Mouse (Mus musculus) liver, embryonic 12.5 days (tissue): ENCODE results near the gene Hist1h2ad. TPM values are rescaled to one million over a fixed set of nuclear protein-coding genes. Genes with fewer than 3 reads are reported as not detected.
"Not testable (repeated sequence)": the region's sequence is repeated elsewhere in the genome, so short reads cannot be mapped to it uniquely, and the experiment has no call there.

Experiments
- ATAC-seq: fragments of 200-750 bp; cut with Nextera tagmentation; 2 replicates; pipeline ENCODE4 v1.8.0; 2017; ENCODE audit warnings: moderate number of reproducible peaks, mild to moderate bottlenecking, moderate library complexity
- H3K27ac ChIP-seq: fragments of 300-500 bp; sonication (generic); 2 replicates; pipeline ENCODE4 v1.5.1; 2016; ENCODE audit warnings: mild to moderate bottlenecking
- H3K27me3 ChIP-seq: fragments of 300-500 bp; sonication (generic); replicated peaks from 2 replicates; pipeline ENCODE4 v1.6.1; 2016; ENCODE audit warnings: mild to moderate bottlenecking, moderate library complexity
- H3K36me3 ChIP-seq: fragments of 300-500 bp; sonication (generic); 2 replicates; pipeline ENCODE4 v1.6.1; 2016; ENCODE audit warnings: mild to moderate bottlenecking, moderate library complexity
- H3K4me1 ChIP-seq: fragments of 300-500 bp; sonication (generic); 2 replicates; pipeline ENCODE4 v1.6.1; 2016
- H3K4me2 ChIP-seq: fragments of 300-500 bp; sonication (generic); 2 replicates; pipeline ENCODE4 v1.6.1; 2016; ENCODE audit warnings: mild to moderate bottlenecking, moderate library complexity
- H3K4me3 ChIP-seq: fragments of 300-500 bp; sonication (generic); 2 replicates; pipeline ENCODE4 v1.5.1; 2016; ENCODE audit warnings: mild to moderate bottlenecking, moderate library complexity
- H3K9ac ChIP-seq: fragments of 300-500 bp; sonication (generic); 2 replicates; pipeline ENCODE4 v1.6.1; 2016; ENCODE audit warnings: mild to moderate bottlenecking, moderate library complexity
- H3K9me3 ChIP-seq: fragments of 300-500 bp; sonication (generic); replicated peaks from 2 replicates; pipeline ENCODE4 v1.6.1; 2016; ENCODE audit warnings: mild to moderate bottlenecking, moderate library complexity
- WGBS: fragments of 180-500 bp; shearing (Covaris S2); methylation state at CpG from one replicate; pipeline ENCODE4 v1.1.7; 2016; ENCODE audit not compliant: insufficient replicate concordance; 5-methylcytosine and 5-hydroxymethylcytosine counted together
- polyA plus RNA-seq: library from polyadenylated mRNA; unstranded; fragments of >200 nt; fragmentation: Nextera tagmentation; extraction: Ambion mirVana; gene quantifications from 2 replicates; pipeline ENCODE4 v1.2.1, GENCODE M21; 2016

Hist1h2ad gene
- 1.2 and 3.1 TPM in 2 replicates for polyA plus RNA-seq

GRCm38 (mm10) chr13:23573898-23574524 is at the start of gene Hist1h2ad, which contains the start of gene Hist1h2bf:
TSS of gene Hist1h2ad (plus strand) at chr13:23574381.
TSS of gene Hist1h2bf (minus strand) at chr13:23574196.
- not testable (repeated sequence) for H3K27me3 ChIP-seq, H3K36me3 ChIP-seq, H3K9me3 ChIP-seq
- ATAC-seq = peak; percentile 79
- Histone ChIP-seq H3K9ac (peak within 1 kb of the TSS; percentile 90), H3K4me1 (peaks cover 45% of the 10 kb centered on the region), H3K4me2 (peak within 1 kb of the TSS; percentile 79), H3K4me3 (peak within 1 kb of the TSS; percentile 63), H3K27ac (peak within 1 kb of the TSS; percentile 99)
- under 1% methylated on average over 42 of the region's 42 CpGs for WGBS

- H3K27me3 ChIP-seq = no peaks in the 10 kb centered on the region
- H3K27ac ChIP-seq = 0 out of 2 replicates have a peak overlapping the region, but pooled peaks have one; percentile 6
- H3K9me3 ChIP-seq = no peaks in the 10 kb centered on the region
- peak overlapping the region; percentile 73 for H3K4me2 ChIP-seq
- 7% methylated on average over 5 of the region's 5 CpGs for WGBS
- H3K9ac ChIP-seq = no peak overlapping the region
- peak; percentile 30; the same call in 1 of the 2 replicates for ATAC-seq
- H3K4me1 ChIP-seq = peaks cover 63% of the 10 kb centered on the region
- H3K4me3 ChIP-seq = no peak overlapping the region
- no peaks in the 10 kb centered on the region for H3K36me3 ChIP-seq
Measured at GRCm38 (mm10) chr13:23524654-23525053, 49.5 kb upstream of the Hist1h2ad start.

- 1% methylated on average over 10 of the region's 10 CpGs for WGBS
- ATAC-seq = no peak
- no peaks in the 10 kb centered on the region for H3K9me3 ChIP-seq
- H3K4me1 ChIP-seq = peaks cover 54% of the 10 kb centered on the region
- peak overlapping the region; percentile 67 for H3K9ac ChIP-seq
- no peaks in the 10 kb centered on the region for H3K36me3 ChIP-seq
- no peaks in the 10 kb centered on the region for H3K27me3 ChIP-seq
- H3K4me2 ChIP-seq = peak overlapping the region; percentile 73
- H3K4me3 ChIP-seq = peak overlapping the region; percentile 57
- peak overlapping the region; percentile 23; the same call in 1 of the 2 replicates for H3K27ac ChIP-seq
Measured at GRCm38 (mm10) chr13:23525901-23526300, 48.3 kb upstream of the Hist1h2ad start.

GRCm38 (mm10) chr13:23526312-23526711 is 47.9 kb upstream of the Hist1h2ad start:
- Histone ChIP-seq H3K9me3 (no peaks in the 10 kb centered on the region), H3K9ac (peak overlapping the region; percentile 67), H3K4me3 (peak overlapping the region; percentile 57), H3K4me2 (peak overlapping the region; percentile 73), H3K4me1 (peaks cover 50% of the 10 kb centered on the region), H3K27ac (peak overlapping the region; percentile 64; the same call in 1 of the 2 replicates), H3K36me3 (no peaks in the 10 kb centered on the region), H3K27me3 (no peaks in the 10 kb centered on the region)
- 0% methylated on average over 17 of the region's 17 CpGs for WGBS
- no peak for ATAC-seq

DNA sequence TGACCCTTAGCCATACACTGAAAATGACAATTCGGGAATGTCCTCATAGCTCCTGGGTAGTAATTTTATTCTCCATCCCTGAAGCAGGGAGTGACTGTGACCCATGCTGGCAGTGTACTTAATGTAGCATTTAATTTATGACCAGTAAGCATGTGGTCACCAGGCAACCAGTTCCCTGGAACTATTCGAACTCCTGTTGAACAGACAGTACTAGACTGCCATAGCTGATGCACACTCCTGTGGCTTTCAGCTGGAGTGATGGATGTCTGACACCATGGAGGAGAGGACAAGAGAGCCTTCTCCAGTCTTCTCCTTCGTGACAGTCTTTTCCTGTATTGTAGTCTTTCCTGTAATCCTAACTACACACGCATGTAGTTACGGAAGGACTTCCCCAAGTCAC is 45.2 kb upstream of the Hist1h2ad start:
- Histone ChIP-seq H3K9me3 (no peaks in the 10 kb centered on the region), H3K4me3 (no peak overlapping the region), H3K4me2 (0 out of 2 replicates have a peak overlapping the region, but pooled peaks have one; percentile 26), H3K27me3 (no peaks in the 10 kb centered on the region), H3K36me3 (no peaks in the 10 kb centered on the region), H3K9ac (no peak overlapping the region; the same call in 1 of the 2 replicates), H3K4me1 (peaks cover 54% of the 10 kb centered on the region), H3K27ac (no peak overlapping the region)
- ATAC-seq = no peak
- WGBS = 79% methylated on average over 5 of the region's 5 CpGs

- Histone ChIP-seq H3K27me3 (no peaks in the 10 kb centered on the region), H3K4me2 (peak overlapping the region; percentile 76), H3K27ac (peak overlapping the region; percentile 100), H3K36me3 (no peaks in the 10 kb centered on the region), H3K4me3 (peak overlapping the region; percentile 65), H3K4me1 (peaks cover 50% of the 10 kb centered on the region), H3K9me3 (no peaks in the 10 kb centered on the region), H3K9ac (peak overlapping the region; percentile 86)
- ATAC-seq = no peak
- WGBS = 22% methylated on average over 2 of the region's 2 CpGs
Measured at GRCm38 (mm10) chr13:23529480-23530165, 44.6 kb upstream of the Hist1h2ad start.

- under 1% methylated on average over 20 of the region's 20 CpGs for WGBS
- peaks cover 43% of the 10 kb centered on the region for H3K4me1 ChIP-seq
- H3K27ac ChIP-seq = peak overlapping the region; percentile 100
- no peaks in the 10 kb centered on the region for H3K9me3 ChIP-seq
- no peaks in the 10 kb centered on the region for H3K27me3 ChIP-seq
- peak overlapping the region; percentile 65 for H3K4me3 ChIP-seq
- H3K36me3 ChIP-seq = no peaks in the 10 kb centered on the region
- ATAC-seq = no peak
- peak overlapping the region; percentile 76 for H3K4me2 ChIP-seq
- peak overlapping the region; percentile 86 for H3K9ac ChIP-seq
Measured at GRCm38 (mm10) chr13:23530181-23530900, 43.8 kb upstream of the Hist1h2ad start.

DNA sequence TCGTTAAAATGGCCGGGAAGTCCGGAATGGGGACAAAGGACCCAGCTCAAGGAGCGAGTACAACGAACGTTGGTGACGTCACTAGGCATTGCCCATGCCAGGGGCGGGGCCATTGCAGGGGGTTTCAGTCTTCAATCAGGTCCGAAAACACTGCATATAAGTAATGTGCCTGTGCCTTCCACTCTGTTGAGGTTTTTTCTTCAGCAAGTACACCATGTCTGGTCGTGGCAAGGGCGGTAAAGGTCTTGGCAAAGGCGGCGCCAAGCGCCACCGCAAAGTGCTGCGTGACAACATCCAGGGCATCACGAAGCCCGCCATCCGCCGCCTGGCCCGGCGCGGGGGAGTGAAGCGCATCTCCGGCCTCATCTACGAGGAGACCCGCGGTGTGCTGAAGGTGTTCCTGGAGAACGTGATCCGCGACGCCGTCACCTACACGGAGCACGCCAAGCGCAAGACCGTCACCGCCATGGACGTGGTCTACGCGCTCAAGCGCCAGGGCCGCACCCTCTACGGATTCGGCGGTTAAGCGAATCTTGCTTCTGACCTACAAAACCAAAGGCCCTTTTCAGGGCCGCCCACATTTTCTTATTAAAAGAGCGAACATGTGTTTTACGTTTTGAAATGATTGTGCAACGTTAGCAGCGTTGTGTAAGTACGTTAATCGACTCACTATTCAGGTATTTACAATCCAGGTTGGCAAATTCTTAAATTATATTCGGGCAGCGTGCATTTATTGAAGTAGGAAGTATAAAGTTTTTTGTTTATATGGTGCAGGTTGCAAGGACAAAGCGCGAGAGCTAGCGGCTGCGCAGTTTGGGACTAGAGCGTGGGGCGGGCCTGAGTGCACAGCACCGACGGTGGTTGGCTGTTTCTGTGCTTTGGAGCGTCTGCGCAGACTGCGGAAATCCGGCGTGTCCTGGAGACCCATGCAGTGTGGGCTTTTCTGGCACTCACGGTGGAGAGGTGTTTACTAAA is 43.0 kb upstream of the Hist1h2ad start, which contains the start of gene Hist1h4h:
TSS of gene Hist1h4h (plus strand) at position 150 of the 975 bp plus-strand sequence.
- Histone ChIP-seq H3K9me3 (no peaks in the 10 kb centered on the region), H3K9ac (peak within 1 kb of the TSS; percentile 86), H3K27me3 (no peaks in the 10 kb centered on the region), H3K4me3 (peak within 1 kb of the TSS; percentile 65), H3K27ac (peak within 1 kb of the TSS; percentile 100), H3K4me1 (peaks cover 36% of the 10 kb centered on the region), H3K36me3 (no peaks in the 10 kb centered on the region), H3K4me2 (peak within 1 kb of the TSS; percentile 76)
- ATAC-seq = peak; percentile 69
- WGBS = under 1% methylated on average over 63 of the region's 70 CpGs

DNA sequence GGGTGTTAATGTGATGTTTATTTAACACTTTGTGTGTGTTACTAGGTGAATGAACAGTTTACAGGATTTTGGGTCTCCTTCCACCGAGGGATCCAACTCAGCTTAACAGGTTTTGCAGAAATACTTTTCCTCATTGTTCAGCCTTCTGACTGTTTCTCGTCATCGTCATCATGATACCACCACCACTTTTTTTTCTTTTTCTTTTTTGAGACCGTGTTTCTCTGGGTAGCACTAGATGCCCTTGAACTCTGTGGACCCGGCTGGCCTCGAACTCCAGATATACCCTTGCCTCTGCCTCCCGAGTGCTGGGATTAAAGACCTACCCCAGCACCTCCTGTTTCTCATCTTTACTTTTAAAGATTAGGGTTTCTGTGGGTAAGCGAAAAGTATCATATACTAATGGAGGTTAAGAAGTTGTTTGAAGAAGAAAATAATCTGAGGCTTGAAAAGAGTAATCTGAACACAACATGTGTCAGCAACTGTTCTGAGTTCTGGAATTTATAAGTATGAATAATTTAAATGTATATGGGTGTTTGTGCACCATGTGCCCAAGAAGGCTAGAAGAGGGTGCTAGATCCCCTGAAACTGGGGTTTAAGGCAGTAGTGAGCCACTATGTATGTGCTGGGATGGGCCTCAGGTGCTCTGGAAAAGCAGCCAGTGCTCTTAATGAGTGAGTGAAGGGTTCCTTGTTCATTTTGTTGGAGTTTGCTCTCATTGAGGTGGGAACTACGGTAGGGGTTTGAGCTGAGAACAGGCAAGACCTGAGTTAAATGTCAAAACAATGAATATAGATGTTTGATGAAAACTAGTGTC is 41.7 kb upstream of the Hist1h2ad start:
- no peaks in the 10 kb centered on the region for H3K9me3 ChIP-seq
- H3K9ac ChIP-seq = peak overlapping the region; percentile 86
- peak overlapping the region; percentile 100 for H3K27ac ChIP-seq
- peak overlapping the region; percentile 76 for H3K4me2 ChIP-seq
- WGBS = 14% methylated on average over 9 of the region's 9 CpGs
- H3K4me3 ChIP-seq = peak overlapping the region; percentile 65
- no peaks in the 10 kb centered on the region for H3K27me3 ChIP-seq
- no peak for ATAC-seq
- H3K4me1 ChIP-seq = peaks cover 39% of the 10 kb centered on the region
- H3K36me3 ChIP-seq = no peaks in the 10 kb centered on the region

DNA sequence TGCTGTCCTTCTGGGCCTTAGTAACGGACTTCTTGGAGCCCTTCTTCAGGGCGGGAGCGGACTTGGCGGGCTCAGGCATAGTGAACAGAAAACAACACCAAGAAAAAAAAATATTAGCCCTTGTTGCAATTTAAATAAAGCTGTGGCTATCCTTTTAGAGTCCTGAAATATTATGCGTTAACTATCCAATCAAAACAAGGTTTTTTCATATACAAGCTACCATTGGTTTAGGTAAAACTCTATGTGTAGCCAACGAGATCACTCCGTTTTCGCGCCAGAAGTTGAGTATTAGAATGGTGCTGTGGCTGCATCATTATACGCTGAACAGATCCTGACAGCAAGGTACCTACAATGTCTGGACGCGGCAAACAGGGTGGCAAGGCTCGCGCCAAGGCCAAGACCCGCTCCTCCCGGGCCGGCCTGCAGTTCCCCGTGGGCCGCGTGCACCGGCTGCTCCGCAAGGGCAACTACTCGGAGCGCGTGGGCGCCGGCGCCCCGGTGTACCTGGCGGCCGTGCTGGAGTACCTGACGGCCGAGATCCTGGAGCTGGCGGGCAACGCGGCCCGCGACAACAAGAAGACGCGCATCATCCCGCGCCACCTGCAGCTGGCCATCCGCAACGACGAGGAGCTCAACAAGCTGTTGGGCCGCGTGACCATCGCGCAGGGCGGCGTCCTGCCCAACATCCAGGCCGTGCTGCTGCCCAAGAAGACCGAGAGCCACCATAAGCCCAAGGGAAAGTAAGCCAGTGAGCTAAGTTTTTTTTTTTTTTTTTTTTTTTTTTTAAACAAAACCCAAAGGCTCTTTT is 40.4 kb upstream of the Hist1h2ad start, which contains the start of gene Hist1h2af:
TSS of gene Hist1h2af (plus strand) at position 347 of the 808 bp plus-strand sequence.
- H3K27me3 ChIP-seq, H3K36me3 ChIP-seq, H3K9me3 ChIP-seq: not testable (repeated sequence)
- H3K4me3 ChIP-seq = peak within 1 kb of the TSS; percentile 65
- H3K9ac ChIP-seq = peak within 1 kb of the TSS; percentile 86
- peaks cover 50% of the 10 kb centered on the region for H3K4me1 ChIP-seq
- H3K4me2 ChIP-seq = peak within 1 kb of the TSS; percentile 76
- under 1% methylated on average over 29 of the region's 53 CpGs for whole genome bisulfite sequencing
- peak within 1 kb of the TSS; percentile 100 for H3K27ac ChIP-seq
- peak; percentile 58 for ATAC-seq
